Mouse (Mus musculus): Measurements from ENCODE around the gene Tmed4. TPM values are rescaled to one million over a fixed set of nuclear protein-coding genes. Genes with fewer than 3 reads are reported as not detected.

The Tmed4 gene
- polyA plus RNA-seq, 1 experiment from 2014 or later = 168 TPM

DNA sequence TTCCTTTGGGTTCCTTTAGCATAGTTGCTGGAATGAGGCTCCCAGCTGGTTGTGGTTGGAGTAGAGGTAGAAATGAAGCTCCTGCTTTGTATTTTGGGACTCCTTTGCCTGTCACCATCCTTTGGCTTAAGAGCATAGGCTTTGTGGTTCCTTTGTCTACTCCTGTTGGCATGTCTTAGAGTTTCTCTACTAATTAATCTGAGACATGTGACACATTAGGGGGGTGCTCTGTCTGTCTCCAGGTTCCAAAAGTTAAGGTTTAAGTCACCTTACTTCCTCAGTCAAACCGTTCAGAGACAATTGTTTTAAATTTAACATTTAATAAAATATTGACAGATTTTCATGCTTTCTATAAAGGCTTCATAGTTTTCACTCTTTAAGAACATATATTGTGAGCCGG lies 18.9 kb upstream of the Tmed4 start:
- Histone ChIP-seq H3K9me3 (no peaks in the 10 kb centered on the region), H3K27me3 (no peaks in the 10 kb centered on the region), H3K36me3 (peaks cover 11% of the 10 kb centered on the region), H3K4me2 (replicated peaks) (no peak overlapping the region), H3K4me1 (peaks cover 12% of the 10 kb centered on the region), H3K9ac (replicated peaks) (no peak overlapping the region), H3K27ac (replicated peaks) (no peak overlapping the region), H3K4me3 (no peak overlapping the region)
- no peak for ATAC-seq (replicated peaks)
- WGBS = 95% methylated on average over 2 of the region's 2 CpGs

GRCm38 (mm10) chr11:6292988-6293349 lies 18.3 kb upstream of the Tmed4 start:
- no peak overlapping the region for H3K27ac ChIP-seq (replicated peaks)
- WGBS = 94% methylated on average over 4 of the region's 4 CpGs
- peak overlapping the region; percentile 72; the same call in 1 of the 2 replicates for H3K4me2 ChIP-seq (replicated peaks)
- ATAC-seq (replicated peaks) = no peak
- H3K27me3 ChIP-seq = no peaks in the 10 kb centered on the region
- peaks cover 12% of the 10 kb centered on the region for H3K4me1 ChIP-seq
- H3K36me3 ChIP-seq = peaks cover 4% of the 10 kb centered on the region
- H3K4me3 ChIP-seq = peak overlapping the region; percentile 60
- H3K9me3 ChIP-seq = no peaks in the 10 kb centered on the region
- no peak overlapping the region for H3K9ac ChIP-seq (replicated peaks)

- peak; percentile 63 for ATAC-seq (replicated peaks)
- H3K36me3 ChIP-seq = no peaks in the 10 kb centered on the region
- H3K4me3 ChIP-seq = peak overlapping the region; percentile 60
- peaks cover 12% of the 10 kb centered on the region for H3K4me1 ChIP-seq
- WGBS = 18% methylated on average over 33 of the region's 33 CpGs
- H3K4me2 ChIP-seq (replicated peaks) = peak overlapping the region; percentile 72
- peak overlapping the region; percentile 56 for H3K9ac ChIP-seq (replicated peaks)
- H3K27ac ChIP-seq (replicated peaks) = peak overlapping the region; percentile 91
- no peaks in the 10 kb centered on the region for H3K27me3 ChIP-seq
- H3K9me3 ChIP-seq = no peaks in the 10 kb centered on the region
These were observed 17.7 kb upstream of the Tmed4 start for GRCm38 (mm10) chr11:6292116-6292987.

DNA sequence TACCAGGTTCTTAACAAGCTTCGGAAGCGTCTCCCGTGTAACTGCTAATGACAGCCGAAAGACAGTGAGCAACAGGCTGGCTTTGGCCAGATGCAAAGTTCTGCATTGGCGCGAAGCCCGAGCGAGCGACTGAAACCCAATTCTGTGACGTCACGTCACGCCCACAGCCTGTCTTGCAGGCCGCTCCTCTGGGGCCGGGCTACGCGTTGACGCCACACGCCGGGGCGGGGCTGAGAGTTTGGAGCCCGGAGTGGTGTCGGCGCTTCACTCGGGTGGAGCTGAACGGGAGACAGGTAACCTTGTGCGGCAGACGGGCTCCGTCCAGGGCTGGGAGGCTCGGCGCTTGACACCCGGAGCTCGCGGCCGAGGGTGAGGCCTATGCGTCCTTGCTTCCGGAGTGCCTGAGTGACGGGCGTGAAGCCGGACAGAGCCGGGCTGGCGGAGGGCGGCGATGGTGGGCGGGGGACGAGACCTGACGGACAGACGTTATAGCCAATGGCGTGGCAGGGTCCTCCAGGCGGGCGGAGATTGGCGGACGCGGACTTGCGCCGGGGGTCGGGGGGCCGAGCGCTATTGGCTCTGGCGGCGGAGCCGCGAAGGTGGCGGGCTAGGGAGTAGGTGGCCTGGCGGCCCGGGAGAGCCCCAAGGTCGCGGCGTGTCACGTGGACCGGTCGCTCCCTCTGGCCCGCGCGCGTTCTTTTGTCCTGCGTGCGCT lies 16.9 kb upstream of the Tmed4 start, which contains the start of gene Ogdh:
Gene Ogdh, plus strand, starts transcription at position 233 of the 715 bp plus-strand sequence.
- Histone ChIP-seq H3K4me3 (peak within 1 kb of the TSS; percentile 60), H3K9me3 (no peaks in the 10 kb centered on the region), H3K36me3 (no peaks in the 10 kb centered on the region), H3K27me3 (no peaks in the 10 kb centered on the region), H3K9ac (replicated peaks) (peak within 1 kb of the TSS; percentile 56), H3K4me1 (peaks cover 12% of the 10 kb centered on the region), H3K27ac (replicated peaks) (peak within 1 kb of the TSS; percentile 91), H3K4me2 (replicated peaks) (peak within 1 kb of the TSS; percentile 72)
- WGBS = under 1% methylated on average over 76 of the region's 77 CpGs
- peak; percentile 98 for ATAC-seq (replicated peaks)

- Histone ChIP-seq H3K4me2 (replicated peaks) (peak overlapping the region; percentile 72), H3K9ac (replicated peaks) (peak overlapping the region; percentile 56), H3K27ac (replicated peaks) (peak overlapping the region; percentile 91), H3K4me1 (peaks cover 12% of the 10 kb centered on the region), H3K27me3 (no peaks in the 10 kb centered on the region), H3K4me3 (peak overlapping the region; percentile 60), H3K9me3 (no peaks in the 10 kb centered on the region), H3K36me3 (no peaks in the 10 kb centered on the region)
- 30% methylated on average over 3 of the region's 3 CpGs for WGBS
- no peak for ATAC-seq (replicated peaks)
These were observed 16.2 kb upstream of the Tmed4 start for GRCm38 (mm10) chr11:6290883-6291282.

DNA sequence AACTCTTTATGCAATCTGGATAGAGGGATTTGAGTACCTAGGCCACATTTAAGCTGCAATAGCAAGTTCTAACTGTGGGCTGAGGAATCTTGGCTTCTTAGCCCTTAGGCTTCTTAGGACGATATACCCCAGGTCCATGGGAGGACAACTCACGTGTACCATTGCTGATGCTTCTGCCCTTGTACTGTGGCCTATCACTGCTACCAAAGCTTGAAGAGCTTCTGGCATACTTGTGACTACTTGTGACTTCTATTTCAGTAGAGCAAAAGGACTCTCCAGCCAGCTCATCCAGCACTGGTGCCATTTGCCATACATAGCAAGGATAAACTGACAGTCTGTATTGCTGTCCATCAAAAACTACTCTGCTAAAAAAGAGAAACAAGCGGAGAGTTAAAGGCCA lies 15.5 kb upstream of the Tmed4 start:
- H3K4me2 ChIP-seq (replicated peaks) = no peak overlapping the region
- WGBS = 94% methylated on average over 3 of the region's 3 CpGs
- no peaks in the 10 kb centered on the region for H3K9me3 ChIP-seq
- no peaks in the 10 kb centered on the region for H3K27me3 ChIP-seq
- H3K27ac ChIP-seq (replicated peaks) = no peak overlapping the region
- no peaks in the 10 kb centered on the region for H3K36me3 ChIP-seq
- H3K4me3 ChIP-seq = no peak overlapping the region
- H3K4me1 ChIP-seq = peaks cover 12% of the 10 kb centered on the region
- no peak overlapping the region for H3K9ac ChIP-seq (replicated peaks)
- ATAC-seq (replicated peaks) = no peak

- H3K4me2 ChIP-seq (replicated peaks) = no peak overlapping the region
- H3K4me1 ChIP-seq = no peaks in the 10 kb centered on the region
- no peak overlapping the region for H3K9ac ChIP-seq (replicated peaks)
- H3K27ac ChIP-seq (replicated peaks) = no peak overlapping the region
- H3K9me3 ChIP-seq = no peaks in the 10 kb centered on the region
- no peak for ATAC-seq (replicated peaks)
- no peaks in the 10 kb centered on the region for H3K27me3 ChIP-seq
- WGBS = 68% methylated on average over 3 of the region's 3 CpGs
- H3K4me3 ChIP-seq = no peak overlapping the region
- no peaks in the 10 kb centered on the region for H3K36me3 ChIP-seq
These were observed 8.3 kb upstream of the Tmed4 start for GRCm38 (mm10) chr11:6282940-6283339.

DNA sequence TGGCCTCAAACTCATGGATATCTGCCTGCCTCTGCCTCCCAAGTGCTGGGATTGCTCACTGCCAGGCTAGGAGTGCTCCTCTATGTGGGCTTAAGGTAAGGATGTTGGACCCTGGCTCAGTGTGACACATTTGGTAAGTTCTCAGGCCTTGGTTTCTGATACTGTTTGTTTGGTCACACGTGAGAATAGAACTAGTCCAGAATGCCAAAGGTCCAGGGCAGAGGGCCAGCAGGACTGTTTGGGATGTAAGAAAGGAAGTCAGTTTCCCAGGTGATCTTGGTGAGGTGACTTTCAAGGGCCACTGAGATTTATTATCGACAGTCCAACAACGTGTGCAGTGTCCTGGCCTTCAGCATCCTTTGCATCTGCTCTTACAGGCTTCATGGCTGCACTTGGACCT lies 1.8 kb upstream of the Tmed4 start:
- no peak overlapping the region for H3K4me2 ChIP-seq (replicated peaks)
- no peak overlapping the region for H3K27ac ChIP-seq (replicated peaks)
- H3K27me3 ChIP-seq = no peaks in the 10 kb centered on the region
- peaks cover 8% of the 10 kb centered on the region; the same call in 1 of the 2 replicates for H3K36me3 ChIP-seq
- H3K9me3 ChIP-seq = no peaks in the 10 kb centered on the region
- H3K9ac ChIP-seq (replicated peaks) = no peak overlapping the region
- 85% methylated on average over 3 of the region's 3 CpGs for WGBS
- peaks cover 31% of the 10 kb centered on the region for H3K4me1 ChIP-seq
- no peak for ATAC-seq (replicated peaks)
- no peak overlapping the region for H3K4me3 ChIP-seq

- Histone ChIP-seq H3K9me3 (no peaks in the 10 kb centered on the region), H3K27ac (replicated peaks) (peak overlapping the region; percentile 92), H3K36me3 (peaks cover 21% of the 10 kb centered on the region), H3K4me2 (replicated peaks) (peak overlapping the region; percentile 82), H3K27me3 (no peaks in the 10 kb centered on the region), H3K9ac (replicated peaks) (peak overlapping the region; percentile 93), H3K4me1 (peaks cover 31% of the 10 kb centered on the region), H3K4me3 (peak overlapping the region; percentile 82)
- ATAC-seq (replicated peaks) = no peak
- WGBS = 25% methylated on average over 7 of the region's 7 CpGs
These were observed 419 bp upstream of the Tmed4 start for GRCm38 (mm10) chr11:6275094-6275484.

- ATAC-seq (replicated peaks) = no peak
- WGBS = 52% methylated on average over 11 of the region's 11 CpGs
- H3K36me3 ChIP-seq = peaks cover 27% of the 10 kb centered on the region
- H3K27me3 ChIP-seq = no peaks in the 10 kb centered on the region
- H3K4me1 ChIP-seq = peaks cover 33% of the 10 kb centered on the region
- peak overlapping the region; percentile 82 for H3K4me2 ChIP-seq (replicated peaks)
- peak overlapping the region; percentile 93 for H3K9ac ChIP-seq (replicated peaks)
- peak overlapping the region; percentile 82 for H3K4me3 ChIP-seq
- no peak overlapping the region for H3K27ac ChIP-seq (replicated peaks)
- H3K9me3 ChIP-seq = no peaks in the 10 kb centered on the region
These were observed 1.1 kb downstream of the Tmed4 start for GRCm38 (mm10) chr11:6273607-6274006.

DNA sequence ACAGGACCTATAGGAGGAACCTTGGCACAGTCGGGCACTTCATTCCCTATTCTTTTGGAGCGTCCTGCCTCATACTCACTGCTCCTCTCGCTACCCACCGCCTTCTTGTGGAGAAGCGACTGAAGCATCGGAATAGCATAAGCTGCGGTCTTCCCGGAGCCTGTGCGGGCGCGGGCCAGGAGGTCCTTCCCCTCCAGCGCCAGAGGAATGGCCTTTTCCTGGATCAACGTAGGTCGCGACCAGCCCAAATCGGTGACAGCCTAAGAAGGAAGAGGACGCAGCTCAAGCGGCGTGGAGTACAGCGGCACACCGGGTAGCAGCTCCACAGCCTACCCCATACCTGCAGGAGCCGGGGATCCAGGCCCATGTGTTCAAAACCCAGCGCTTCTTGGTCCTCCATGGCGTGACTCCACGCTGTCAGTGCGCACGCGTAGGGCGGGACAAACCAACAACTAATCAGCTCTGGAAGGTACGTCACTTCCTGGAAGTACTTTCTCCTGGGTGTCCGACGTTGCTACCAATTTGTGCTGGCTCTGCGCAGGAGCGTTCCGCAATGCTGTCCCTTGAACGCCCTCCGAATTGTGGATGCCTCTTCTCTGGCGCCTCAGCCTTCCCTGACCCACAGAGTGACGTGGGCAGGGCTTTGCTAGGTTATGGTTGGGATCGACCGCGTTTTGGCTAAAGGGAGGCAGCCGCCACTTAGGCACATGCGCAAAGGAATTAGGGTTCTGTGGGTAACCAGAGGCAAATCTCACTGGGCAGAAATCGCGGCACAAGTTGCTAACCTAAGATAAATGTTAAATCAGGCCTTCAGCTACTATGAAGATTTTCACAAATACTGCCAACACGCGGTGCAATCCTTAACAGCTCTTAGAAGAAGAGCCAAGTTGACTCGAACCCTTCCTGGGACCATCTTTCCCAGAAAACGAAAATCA lies 7.1 kb downstream of the Tmed4 start, which contains the start of gene Ddx56:
Gene Ddx56, minus strand, starts transcription at position 453 of the 935 bp plus-strand sequence.
- ATAC-seq (replicated peaks) = peak; percentile 98
- Histone ChIP-seq H3K9ac (replicated peaks) (peak within 1 kb of the TSS; percentile 93), H3K9me3 (no peaks in the 10 kb centered on the region), H3K4me3 (peak within 1 kb of the TSS; percentile 94), H3K27ac (replicated peaks) (peak within 1 kb of the TSS; percentile 98), H3K36me3 (peaks cover 62% of the 10 kb centered on the region), H3K4me2 (replicated peaks) (peak within 1 kb of the TSS; percentile 91), H3K4me1 (peaks cover 30% of the 10 kb centered on the region), H3K27me3 (no peaks in the 10 kb centered on the region)
- WGBS = 2% methylated on average over 50 of the region's 50 CpGs

All from forebrain, embryonic 15.5 days (tissue).